Mouse (Mus musculus) CH12.LX (cell line): ENCODE measurements around the gene Hoxd11. TPM values are rescaled to one million over a fixed set of nuclear protein-coding genes. Genes with fewer than 3 reads are reported as not detected.

ENCODE experiments used
- DNase-seq: peaks from one replicate; pipeline ENCODE4 v3.0.0-alpha.2; 2013; ENCODE audit errors: extremely low read depth
- H3K27ac ChIP-seq: 2 replicates; pipeline ENCODE4 v1.5.1; 2012; ENCODE audit warnings: low read depth, mild to moderate bottlenecking, control low read depth, moderate library complexity; ENCODE audit not compliant: insufficient read depth
- H3K27me3 ChIP-seq: replicated peaks from 2 replicates; pipeline ENCODE3; 2012; ENCODE audit warnings: inconsistent platforms
- H3K36me3 ChIP-seq, 2 experiments: replicated peaks in 1 of 2; 2 replicates each; pipeline versions ENCODE3 to v1.6.1; 2012; ENCODE audit warnings: inconsistent platforms in 1 of 2, low read length in 1 of 2, mild to moderate bottlenecking in 1 of 2, mixed read lengths in 1 of 2, moderate library complexity in 1 of 2; ENCODE audit not compliant: control insufficient read depth in 1 of 2, insufficient read depth in 1 of 2
- H3K4me1 ChIP-seq, 2 experiments: 2 replicates each; pipeline ENCODE4 v1.6.1; 2012; ENCODE audit warnings: inconsistent platforms in 1 of 2, moderate library complexity in 1 of 2; ENCODE audit not compliant: insufficient read depth in 2 of 2, control insufficient read depth in 1 of 2
- H3K4me2 ChIP-seq: 2 replicates; pipeline ENCODE4 v1.6.1; 2012; ENCODE audit warnings: low read depth, mild to moderate bottlenecking, control low read depth; ENCODE audit not compliant: poor library complexity, insufficient read depth, severe bottlenecking
- H3K4me3 ChIP-seq, 3 experiments: fragments of 150-350 bp in 1 of 3; sonication (generic) in 1 of 3; replicated peaks in 1 of 3; 2 replicates each; pipeline versions ENCODE3 to v1.5.1; 2011 to 2012; ENCODE audit warnings: low read depth in 2 of 3, low read length in 2 of 3, mild to moderate bottlenecking in 2 of 3, moderate library complexity in 2 of 3, control low read depth in 1 of 3, improper control_type of control experiment in 1 of 3, inconsistent platforms in 1 of 3, mixed read lengths in 1 of 3; ENCODE audit not compliant: poor library complexity in 1 of 3
- H3K79me2 ChIP-seq: replicated peaks from 2 replicates; pipeline ENCODE4 v1.6.1; 2012; ENCODE audit warnings: mild to moderate bottlenecking, moderate library complexity; ENCODE audit not compliant: control insufficient read depth, poor library complexity, insufficient read depth, severe bottlenecking; ENCODE audit errors: extremely low read depth
- H3K9ac ChIP-seq: 2 replicates; pipeline ENCODE4 v1.6.1; 2012; ENCODE audit warnings: low read depth, mild to moderate bottlenecking, control low read depth, moderate library complexity; ENCODE audit not compliant: insufficient read depth
- H3K9me3 ChIP-seq: replicated peaks from 2 replicates; pipeline ENCODE3; 2012; ENCODE audit warnings: low read length, inconsistent platforms, mixed read lengths
- BHLHE40 ChIP-seq: IDR thresholded peaks from 2 replicates; pipeline ENCODE4 v1.6.1; 2011; ENCODE audit warnings: mild to moderate bottlenecking, low read depth, low read length, improper control_type of control experiment
- CHD1 ChIP-seq: IDR thresholded peaks from 2 replicates; pipeline ENCODE4 v1.6.1; 2012; ENCODE audit warnings: low read depth, low read length, improper control_type of control experiment, inconsistent platforms
- CTCF ChIP-seq, 2 experiments: IDR thresholded peaks in 1 of 2; conservative IDR thresholded peaks in 1 of 2; 2 replicates each; pipeline ENCODE4 v1.5.1; 2011 to 2012; ENCODE audit warnings: low read depth in 2 of 2, low read length in 2 of 2, improper control_type of control experiment in 1 of 2, inconsistent platforms in 1 of 2, mild to moderate bottlenecking in 1 of 2, moderate library complexity in 1 of 2
- E2F4 ChIP-seq: IDR thresholded peaks from 2 replicates; pipeline ENCODE4 v1.6.1; 2011; ENCODE audit warnings: low read depth, low read length, improper control_type of control experiment; ENCODE audit not compliant: insufficient replicate concordance
- EP300 ChIP-seq: IDR thresholded peaks from 2 replicates; pipeline ENCODE4 v1.6.1; 2011; ENCODE audit warnings: low read length, improper control_type of control experiment
- GABPA ChIP-seq: IDR thresholded peaks from 2 replicates; pipeline ENCODE4 v1.6.1; 2012; ENCODE audit warnings: low read depth, low read length, improper control_type of control experiment, inconsistent platforms; ENCODE audit not compliant: insufficient replicate concordance
- HCFC1 ChIP-seq: IDR thresholded peaks from 2 replicates; pipeline ENCODE4 v1.6.1; 2012; ENCODE audit warnings: low read depth, mild to moderate bottlenecking, inconsistent platforms, low read length, improper control_type of control experiment
- JUND ChIP-seq: conservative IDR thresholded peaks from 2 replicates; pipeline ENCODE4 v1.6.1; 2011; ENCODE audit warnings: low read depth, low read length, improper control_type of control experiment
- MAFK ChIP-seq: IDR thresholded peaks from 2 replicates; pipeline ENCODE4 v1.6.1; 2011; ENCODE audit warnings: low read length, improper control_type of control experiment; ENCODE audit not compliant: insufficient replicate concordance
- MEF2A ChIP-seq: IDR thresholded peaks from 2 replicates; pipeline ENCODE4 v1.6.1; 2014; ENCODE audit warnings: low read depth, mild to moderate bottlenecking, inconsistent platforms, low read length, improper control_type of control experiment, borderline replicate concordance
- POLR2A ChIP-seq: IDR thresholded peaks from 2 replicates; pipeline ENCODE4 v1.6.1; 2011; ENCODE audit warnings: low read depth, mild to moderate bottlenecking, improper control_type of control experiment, low read length
- RAD21 ChIP-seq: IDR thresholded peaks from 2 replicates; pipeline ENCODE4 v1.6.1; 2011; ENCODE audit warnings: low read depth, mild to moderate bottlenecking, low read length, improper control_type of control experiment, moderate library complexity
- SMC3 ChIP-seq: IDR thresholded peaks from 2 replicates; pipeline ENCODE4 v1.6.1; 2011; ENCODE audit warnings: low read depth, low read length, improper control_type of control experiment
- TCF12 ChIP-seq: IDR thresholded peaks from 2 replicates; pipeline ENCODE4 v1.6.1; 2014; ENCODE audit warnings: low read depth, mild to moderate bottlenecking, inconsistent platforms, low read length, improper control_type of control experiment
- USF2 ChIP-seq: conservative IDR thresholded peaks from 2 replicates; pipeline ENCODE4 v1.6.1; 2011; ENCODE audit warnings: low read depth, low read length, improper control_type of control experiment
- ZC3H11A ChIP-seq: IDR thresholded peaks from 2 replicates; pipeline ENCODE4 v1.6.1; 2012; ENCODE audit warnings: low read depth, mild to moderate bottlenecking, inconsistent platforms, low read length, improper control_type of control experiment
- ZMIZ1 ChIP-seq: IDR thresholded peaks from 2 replicates; pipeline ENCODE4 v1.6.1; 2012; ENCODE audit warnings: low read depth, mild to moderate bottlenecking, inconsistent platforms, low read length, improper control_type of control experiment
- ZNF384 ChIP-seq: IDR thresholded peaks from 2 replicates; pipeline ENCODE4 v1.6.1; 2012; ENCODE audit warnings: low read depth, low read length, improper control_type of control experiment, inconsistent platforms
- dilution Hi-C: fragments of 300-500 bp; cut with MboI; formaldehyde crosslinking; loops from 2 replicates; pipeline ENCODE4 v1.14.3; 2020; ENCODE audit warnings: low sequenced_read_pairs; ENCODE audit not compliant: extremely low pct_unique_long_range_greater_than_20kb, extremely low pct_ligation_motif_present
- in situ Hi-C: fragments of 300-500 bp; cut with MboI; formaldehyde crosslinking; loops from 3 replicates; pipeline ENCODE4 v1.14.3; 2019; ENCODE audit warnings: low sequenced_read_pairs, low pct_ligation_motif_present, low pct_unique_long_range_greater_than_20kb, mixed read lengths
- polyA plus RNA-seq: library from polyadenylated mRNA; unstranded; fragments of >175 nt; gene quantifications from 2 replicates; pipeline ENCODE4 v1.2.1, GENCODE M21; 2012; ENCODE audit warnings: low read depth; ENCODE audit not compliant: insufficient read length
- total RNA-seq, 2 experiments: library from RNA; depleted of rRNA; stranded (reverse); fragments of 300-350 nt in 1 of 2; fragments of >200 nt in 1 of 2; gene quantifications; 2 replicates each; pipeline ENCODE4 v1.2.3; 2012 to 2014

The Hoxd11 gene
- total and polyA plus RNA-seq, 3 experiments, result not detected

DNA sequence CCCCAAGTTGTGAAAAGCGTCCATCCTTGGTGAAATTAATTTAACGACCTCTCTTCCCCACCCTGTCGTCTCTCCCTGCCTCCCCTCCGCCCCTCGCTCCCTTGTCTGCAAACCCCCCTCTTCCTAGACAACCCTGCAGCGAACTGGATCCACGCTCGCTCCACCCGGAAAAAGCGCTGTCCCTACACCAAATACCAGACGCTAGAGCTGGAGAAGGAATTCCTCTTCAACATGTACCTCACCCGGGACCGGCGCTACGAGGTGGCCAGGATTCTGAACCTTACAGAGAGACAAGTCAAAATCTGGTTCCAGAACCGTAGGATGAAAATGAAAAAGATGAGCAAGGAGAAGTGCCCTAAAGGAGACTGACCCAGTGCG, 19.7 kb downstream of the Hoxd11 start:
- dilution Hi-C loops, result no loop called here
- Histone ChIP-seq H3K4me1 (no peaks in the 10 kb centered on the region), H3K9ac (no peak overlapping the region), H3K4me2 (no peak overlapping the region), H3K36me3 (no peaks in the 10 kb centered on the region), H3K9me3 (peaks cover 11% of the 10 kb centered on the region), H3K4me3 (no peak overlapping the region), H3K27me3 (no peaks in the 10 kb centered on the region), H3K79me2 (no peaks in the 10 kb centered on the region), H3K27ac (no peak overlapping the region)
- no peak for DNase-seq
- in situ Hi-C loops, result loop anchor here (10.0 to 25.0 kb wide), 2 partner anchors 446 to 613 kb away; no protein-coding TSS in a partner anchor
- TF ChIP-seq EP300, result no peak
- no peak for TF ChIP-seq MAFK
- TF ChIP-seq USF2, result no peak
- TF ChIP-seq MEF2A, result no peak
- no peak for TF ChIP-seq JUND
- no peak for TF ChIP-seq ZC3H11A
- TF ChIP-seq TCF12, result no peak

DNA sequence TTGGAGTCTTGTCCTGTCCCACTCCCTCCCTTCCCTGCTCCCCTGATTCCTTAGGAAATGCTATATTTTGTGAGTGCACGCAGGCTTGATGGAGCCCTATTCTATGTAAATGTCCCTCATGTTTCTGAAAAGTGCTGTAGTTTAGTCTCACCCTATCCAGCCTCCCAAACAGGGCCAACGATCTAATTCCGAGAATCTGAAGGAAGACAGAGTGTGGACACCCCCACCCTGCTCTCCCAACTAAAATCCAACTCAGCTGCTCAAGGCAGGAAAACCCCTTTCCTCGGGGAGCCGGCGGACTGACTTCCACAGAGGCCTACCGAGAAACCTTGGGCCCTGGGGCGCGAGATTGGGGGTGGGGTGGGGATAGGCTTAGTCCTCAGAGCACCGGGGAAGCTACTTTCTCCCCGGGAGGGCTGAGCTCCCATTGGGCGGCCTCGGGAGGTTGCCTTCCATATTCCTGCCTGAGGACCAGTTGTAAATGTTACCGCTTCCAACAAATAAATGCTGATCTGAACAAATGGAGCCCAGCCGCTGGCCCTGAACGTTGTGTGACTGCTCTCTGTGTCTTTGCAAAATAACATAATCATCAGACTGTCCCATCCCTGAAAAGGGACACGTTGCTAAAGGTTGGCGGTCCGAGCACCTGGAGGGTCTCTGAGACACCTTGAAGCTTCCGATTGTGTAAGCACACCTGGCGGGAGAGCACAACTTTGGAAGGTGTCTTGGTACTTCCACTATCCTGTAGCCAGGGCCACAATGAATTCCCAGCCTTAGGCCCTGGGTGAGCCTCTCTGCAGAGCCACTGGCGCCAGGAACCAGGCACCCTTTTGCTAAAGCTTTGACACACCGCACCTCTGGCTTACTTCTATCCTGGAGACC, 20.5 kb downstream of the Hoxd11 start:
- H3K4me1 ChIP-seq, result no peaks in the 10 kb centered on the region
- in situ Hi-C loops, result loop anchor here (10.0 to 25.0 kb wide), 3 partner anchors 445 to 887 kb away; no protein-coding TSS in a partner anchor
- no peak overlapping the region for H3K9ac ChIP-seq
- H3K4me2 ChIP-seq, result no peak overlapping the region
- no peaks in the 10 kb centered on the region for H3K36me3 ChIP-seq
- no peaks in the 10 kb centered on the region for H3K79me2 ChIP-seq
- DNase-seq, result no peak
- dilution Hi-C loops, result no loop called here
- TF ChIP-seq E2F4, result no peak
- TF ChIP-seq ZMIZ1, result no peak
- TF ChIP-seq SMC3, result no peak
- no peak for TF ChIP-seq MEF2A
- no peak for TF ChIP-seq ZNF384
- no peak for TF ChIP-seq BHLHE40
- no peak for TF ChIP-seq CTCF (conservative IDR thresholded peaks at IDR 0.05 in 1 of 2, IDR thresholded peaks at IDR 0.05 in 1 of 2; ENCODE audit: low read depth in 2 of 2, low read length in 2 of 2)
- TF ChIP-seq GABPA, result no peak
- no peak for TF ChIP-seq HCFC1
- TF ChIP-seq RAD21, result no peak
- no peak for TF ChIP-seq CHD1
- no peak for TF ChIP-seq POLR2A
- no peak overlapping the region for H3K27ac ChIP-seq
- H3K27me3 ChIP-seq, result no peaks in the 10 kb centered on the region
- no peak overlapping the region for H3K4me3 ChIP-seq
- H3K9me3 ChIP-seq, result peaks cover 11% of the 10 kb centered on the region
